8 mouse cellular contexts compared by ENCODE assay signal in the genomic region with DNA sequence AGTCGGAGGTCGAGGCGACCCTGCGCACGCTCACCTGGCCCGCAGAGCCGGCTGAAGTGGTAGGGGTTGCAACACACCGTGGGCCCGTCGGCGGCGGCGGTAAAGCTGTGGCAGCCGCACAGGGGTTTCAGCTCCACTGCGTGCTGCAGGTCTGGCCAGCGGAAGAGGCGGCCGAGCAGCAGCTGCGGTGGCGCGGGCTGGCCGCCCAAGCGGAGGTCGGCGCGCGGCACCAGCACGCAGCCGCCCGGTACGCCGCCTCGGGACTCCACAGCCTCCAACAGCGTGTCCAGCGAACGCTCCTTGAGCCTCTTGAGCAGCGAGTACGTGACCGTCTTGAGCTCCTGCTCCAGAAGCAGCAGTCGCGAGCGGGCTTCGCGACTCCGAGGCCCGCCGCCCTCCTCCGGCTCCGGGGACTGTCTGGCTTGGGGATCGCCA. TPM values are rescaled to one million over a fixed set of nuclear protein-coding genes. Genes with fewer than 3 reads are reported as not detected.
DNase-seq lines count a peak whose midpoint lies in the region; ATAC-seq and TF ChIP-seq lines count a peak whose summit lies in the region.

No protein-coding gene starts in this region.

- no peak for ATAC-seq in heart, embryonic 13.5 days (ENCODE audit: extremely low read depth, insufficient number of reproducible peaks, low FRiP score, low TSS enrichment)
- ATAC-seq in limb, embryonic 14.5 days (ENCODE audit: low FRiP score, low read depth), result no peak
- ATAC-seq in midbrain, postnatal 0 days (ENCODE audit: low FRiP score), result no peak

- 0% methylated on average over 38 of the region's 50 CpGs for WGBS in heart, embryonic 13.5 days
- under 1% methylated on average over 39 of the region's 50 CpGs for WGBS in limb, embryonic 14.5 days
- under 1% methylated on average over 47 of the region's 50 CpGs for WGBS in midbrain, postnatal 0 days

- peak overlapping the region; percentile 98 for H3K4me2 ChIP-seq in heart, embryonic 13.5 days
- H3K4me2 ChIP-seq in limb, embryonic 14.5 days (replicated peaks; ENCODE audit: low read depth, low read length, severe bottlenecking), result peak overlapping the region; percentile 72
- H3K4me2 ChIP-seq in midbrain, postnatal 0 days (ENCODE audit: low read depth, low read length, poor library complexity, severe bottlenecking), result peak overlapping the region; percentile 83

- peaks cover 33% of the 10 kb centered on the region for H3K36me3 ChIP-seq in heart, embryonic 13.5 days
- 0 out of 2 replicates have a peak, but pooled peaks cover 5% of the 10 kb centered on the region for H3K36me3 ChIP-seq in limb, embryonic 14.5 days (ENCODE audit: control insufficient read depth, insufficient read depth, low read length)
- H3K36me3 ChIP-seq in midbrain, postnatal 0 days (ENCODE audit: insufficient read depth, low read length), result no peaks in the 10 kb centered on the region

- H3K27me3 ChIP-seq in heart, embryonic 13.5 days (replicated peaks), result no peaks in the 10 kb centered on the region
- no peaks in the 10 kb centered on the region for H3K27me3 ChIP-seq in limb, embryonic 14.5 days (ENCODE audit: control insufficient read depth, insufficient read depth, low read length)
- H3K27me3 ChIP-seq in midbrain, postnatal 0 days (ENCODE audit: insufficient read depth, low read length), result peaks cover 51% of the 10 kb centered on the region

- no peak for TF ChIP-seq CTCF in midbrain, postnatal 0 days (IDR thresholded peaks at IDR 0.05)

- TF ChIP-seq POLR2A in limb, embryonic 14.5 days (IDR thresholded peaks at IDR 0.05; ENCODE audit: borderline replicate concordance, extremely low read depth, insufficient read depth, insufficient read length), result no peak

- peaks cover 58% of the 10 kb centered on the region for H3K4me1 ChIP-seq in heart, embryonic 13.5 days
- peaks cover 26% of the 10 kb centered on the region for H3K4me1 ChIP-seq in limb, embryonic 14.5 days (ENCODE audit: control insufficient read depth, insufficient read depth, low read length)
- peaks cover 8% of the 10 kb centered on the region; the same call in 1 of the 2 replicates for H3K4me1 ChIP-seq in midbrain, postnatal 0 days (ENCODE audit: insufficient read depth, low read length)

- H3K9me3 ChIP-seq in heart, embryonic 13.5 days, result no peaks in the 10 kb centered on the region
- H3K9me3 ChIP-seq in limb, embryonic 14.5 days (ENCODE audit: control insufficient read depth, low read length), result no peaks in the 10 kb centered on the region
- no peaks in the 10 kb centered on the region for H3K9me3 ChIP-seq in midbrain, postnatal 0 days (ENCODE audit: low read length)

- H3K9ac ChIP-seq in heart, embryonic 13.5 days, result peak overlapping the region; percentile 100
- peak overlapping the region; percentile 98 for H3K9ac ChIP-seq in limb, embryonic 14.5 days (ENCODE audit: low read depth, low read length, severe bottlenecking)
- H3K9ac ChIP-seq in midbrain, postnatal 0 days (replicated peaks; ENCODE audit: low read length, poor library complexity, severe bottlenecking), result peak overlapping the region; percentile 60

- DNase-seq in right cerebral cortex, postnatal 14 days, result peak; percentile 11
- no peak for DNase-seq in right cerebral cortex, postnatal 36 days (ENCODE audit: low spot score in 2 of 2)
- peak; percentile 50 for DNase-seq in embryo, embryonic 10 days (ENCODE audit: low spot score)
- no peak for DNase-seq in limb, embryonic 14.5 days (ENCODE audit: low spot score)
- DNase-seq in midbrain, postnatal 0 days (ENCODE audit: low spot score), result no peak
- DNase-seq in cerebellum, adult 9-10 months, result no peak
- no peak for DNase-seq in right cerebral cortex, adult 18-20 months

- peak overlapping the region; percentile 99 for H3K27ac ChIP-seq in heart, embryonic 13.5 days (replicated peaks)
- peak overlapping the region; percentile 95 for H3K27ac ChIP-seq in limb, embryonic 14.5 days (replicated peaks; ENCODE audit: low read depth, low read length)
- H3K27ac ChIP-seq in midbrain, postnatal 0 days (ENCODE audit: low read depth, low read length), result no peak overlapping the region

- peak overlapping the region; percentile 93 for H3K4me3 ChIP-seq in heart, embryonic 13.5 days
- H3K4me3 ChIP-seq in limb, embryonic 14.5 days (replicated peaks; ENCODE audit: low read length), result peak overlapping the region; percentile 94
- H3K4me3 ChIP-seq in midbrain, postnatal 0 days (ENCODE audit: low read depth, low read length), result peak overlapping the region; percentile 48

RNA-seq across cellular contexts. Expression of a gene that starts 1.7 kb away (rescaled TPM):
- 18.5 and 19.3 TPM in 2 replicates for polyA plus RNA-seq in heart, embryonic 13.5 days (2015; fragmentation: Nextera tagmentation; extraction: Ambion mirVana)
- polyA plus RNA-seq in limb, embryonic 14.5 days (2012; rRNA removed), result 23.5 and 43.1 TPM in 2 replicates
- polyA plus RNA-seq in limb, embryonic 14.5 days (2014; fragmentation: Nextera tagmentation; extraction: Ambion mirVana), result 12.0 and 14.7 TPM in 2 replicates
- 10.4 and 12.7 TPM in 2 replicates for total RNA-seq in midbrain, postnatal 0 days (2014; rRNA removed)
- polyA plus RNA-seq in midbrain, postnatal 0 days (2015; fragmentation: Nextera tagmentation; extraction: Ambion mirVana), result 0.97 and 1.2 TPM in 2 replicates

Comparison
In these comparisons a context has a peak if more than half of its experiments do, and no peak if none do; other contexts are left out.
1. DNase-seq: peak in right cerebral cortex, postnatal 14 days (single experiment) and embryo, embryonic 10 days (single experiment); none in right cerebral cortex, postnatal 36 days (0 of 2), limb, embryonic 14.5 days (single experiment), midbrain, postnatal 0 days (single experiment), cerebellum, adult 9-10 months (single experiment) and right cerebral cortex, adult 18-20 months (single experiment).
2. Peak in every context shown above with its lines, with median percentiles within 50 percentile points of each other: H3K4me2 ChIP-seq, H3K4me3 ChIP-seq and H3K9ac ChIP-seq.